Mouse (Mus musculus): ENCODE measurements at regions not wholly inside any gene's neighbourhood (a gene's known extent, or its start where the extent isn't known, plus 50 kb on each side); places are given as distances from the start of the nearest gene placed in this dataset.
A peak's percentile ranks its signal among the peaks of the same experiment; 100 is the strongest.

GRCm38 (mm10) chr3:38633347-38633746 is 148.7 kb upstream of the Ankrd50 start:
- peaks cover 9 to 11% of the 10 kb centered on the region in 2 experiments; a peak in 3 of 4 replicates for H3K4me1 ChIP-seq (ENCODE audit: control insufficient read depth in 2 of 2, insufficient read depth in 2 of 2, low read length in 2 of 2)
- H3K27ac ChIP-seq (replicated peaks in 1 of 2; ENCODE audit: control insufficient read depth in 1 of 2, insufficient read depth in 1 of 2, low read depth in 2 of 2, low read length in 2 of 2), result no peak overlapping the region
- no peak overlapping the region for H3K4me3 ChIP-seq (ENCODE audit: control insufficient read depth in 1 of 2, insufficient read depth in 1 of 2, low read depth in 1 of 2, low read length in 2 of 2)
- 31% methylated on average over 7 of the region's 7 CpGs for WGBS
- H3K27me3 ChIP-seq (ENCODE audit: control insufficient read depth, insufficient read depth, low read length), result no peaks in the 10 kb centered on the region
- H3K4me2 ChIP-seq (ENCODE audit: low read length), result 0 out of 2 replicates have a peak overlapping the region, but pooled peaks have one; percentile 3
- no peaks in the 10 kb centered on the region for H3K9me3 ChIP-seq (ENCODE audit: control insufficient read depth, low read length)
- no peaks in the 10 kb centered on the region for H3K36me3 ChIP-seq (ENCODE audit: control insufficient read depth, insufficient read depth, low read length)
- peak overlapping the region; percentile 5; the same call in 1 of the 2 replicates for H3K9ac ChIP-seq (ENCODE audit: low read length)
- 0 out of 2 replicates have a peak, but pooled peaks have one; percentile 43 for ATAC-seq (ENCODE audit: insufficient number of reproducible peaks, insufficient read depth, low FRiP score, low read depth)

- Histone ChIP-seq H3K4me1 (ENCODE audit: control insufficient read depth in 2 of 2, insufficient read depth in 2 of 2, low read length in 2 of 2) (peaks cover 5 to 9% of the 10 kb centered on the region in 2 experiments; a peak in 3 of 4 replicates), H3K27me3 (ENCODE audit: control insufficient read depth, insufficient read depth, low read length) (no peaks in the 10 kb centered on the region), H3K4me2 (ENCODE audit: low read length) (no peak overlapping the region), H3K36me3 (ENCODE audit: control insufficient read depth, insufficient read depth, low read length) (no peaks in the 10 kb centered on the region), H3K9me3 (ENCODE audit: control insufficient read depth, low read length) (no peaks in the 10 kb centered on the region), H3K4me3 (ENCODE audit: control insufficient read depth in 1 of 2, insufficient read depth in 1 of 2, low read depth in 1 of 2, low read length in 2 of 2) (no peak overlapping the region), H3K27ac (replicated peaks in 1 of 2; ENCODE audit: control insufficient read depth in 1 of 2, insufficient read depth in 1 of 2, low read depth in 2 of 2, low read length in 2 of 2) (no peak overlapping the region), H3K9ac (ENCODE audit: low read length) (no peak overlapping the region)
- 30% methylated on average over 12 of the region's 12 CpGs for WGBS
- no peak for ATAC-seq (ENCODE audit: insufficient number of reproducible peaks, insufficient read depth, low FRiP score, low read depth)
These were observed 141.0 kb upstream of the Ankrd50 start for GRCm38 (mm10) chr3:38625575-38626184.

GRCm38 (mm10) chr3:38617989-38618388 is 133.3 kb upstream of the Ankrd50 start:
- H3K4me3 ChIP-seq (ENCODE audit: control insufficient read depth in 1 of 2, insufficient read depth in 1 of 2, low read depth in 1 of 2, low read length in 2 of 2), result no peak overlapping the region
- 43% methylated on average over 3 of the region's 3 CpGs for WGBS
- no peaks in the 10 kb centered on the region for H3K9me3 ChIP-seq (ENCODE audit: control insufficient read depth, low read length)
- peak overlapping the region; percentile 33 to 59; a peak in 3 of 4 replicates for H3K27ac ChIP-seq (replicated peaks in 1 of 2; ENCODE audit: control insufficient read depth in 1 of 2, insufficient read depth in 1 of 2, low read depth in 2 of 2, low read length in 2 of 2)
- H3K36me3 ChIP-seq (ENCODE audit: control insufficient read depth, insufficient read depth, low read length), result no peaks in the 10 kb centered on the region
- no peaks in the 10 kb centered on the region for H3K27me3 ChIP-seq (ENCODE audit: control insufficient read depth, insufficient read depth, low read length)
- H3K4me1 ChIP-seq (ENCODE audit: control insufficient read depth in 2 of 2, insufficient read depth in 2 of 2, low read length in 2 of 2), result peaks cover 6 to 13% of the 10 kb centered on the region in 2 experiments
- ATAC-seq (ENCODE audit: insufficient number of reproducible peaks, insufficient read depth, low FRiP score, low read depth), result no peak
- no peak overlapping the region for H3K9ac ChIP-seq (ENCODE audit: low read length)
- peak overlapping the region; percentile 31 for H3K4me2 ChIP-seq (ENCODE audit: low read length)

GRCm38 (mm10) chr3:38617217-38617616 is 132.6 kb upstream of the Ankrd50 start:
- Histone ChIP-seq H3K4me1 (ENCODE audit: control insufficient read depth in 2 of 2, insufficient read depth in 2 of 2, low read length in 2 of 2) (peaks cover 7 to 13% of the 10 kb centered on the region in 2 experiments), H3K27me3 (ENCODE audit: control insufficient read depth, insufficient read depth, low read length) (no peaks in the 10 kb centered on the region), H3K27ac (replicated peaks in 1 of 2; ENCODE audit: control insufficient read depth in 1 of 2, insufficient read depth in 1 of 2, low read depth in 2 of 2, low read length in 2 of 2) (no peak overlapping the region), H3K4me2 (ENCODE audit: low read length) (no peak overlapping the region), H3K36me3 (ENCODE audit: control insufficient read depth, insufficient read depth, low read length) (no peaks in the 10 kb centered on the region), H3K4me3 (ENCODE audit: control insufficient read depth in 1 of 2, insufficient read depth in 1 of 2, low read depth in 1 of 2, low read length in 2 of 2) (no peak overlapping the region), H3K9ac (ENCODE audit: low read length) (no peak overlapping the region), H3K9me3 (ENCODE audit: control insufficient read depth, low read length) (no peaks in the 10 kb centered on the region)
- 76% methylated on average over 8 of the region's 8 CpGs for WGBS
- no peak for ATAC-seq (ENCODE audit: insufficient number of reproducible peaks, insufficient read depth, low FRiP score, low read depth)

- no peak overlapping the region for H3K27ac ChIP-seq (replicated peaks in 1 of 2; ENCODE audit: control insufficient read depth in 1 of 2, insufficient read depth in 1 of 2, low read depth in 2 of 2, low read length in 2 of 2)
- H3K9me3 ChIP-seq (ENCODE audit: control insufficient read depth, low read length), result no peaks in the 10 kb centered on the region
- H3K9ac ChIP-seq (ENCODE audit: low read length), result no peak overlapping the region
- ATAC-seq (ENCODE audit: insufficient number of reproducible peaks, insufficient read depth, low FRiP score, low read depth), result no peak
- no peak overlapping the region for H3K4me2 ChIP-seq (ENCODE audit: low read length)
- no peaks in the 10 kb centered on the region for H3K27me3 ChIP-seq (ENCODE audit: control insufficient read depth, insufficient read depth, low read length)
- peaks cover 5 to 11% of the 10 kb centered on the region in 2 experiments for H3K4me1 ChIP-seq (ENCODE audit: control insufficient read depth in 2 of 2, insufficient read depth in 2 of 2, low read length in 2 of 2)
- no peak overlapping the region for H3K4me3 ChIP-seq (ENCODE audit: control insufficient read depth in 1 of 2, insufficient read depth in 1 of 2, low read depth in 1 of 2, low read length in 2 of 2)
- whole genome bisulfite sequencing, result 77% methylated on average over 6 of the region's 6 CpGs
- H3K36me3 ChIP-seq (ENCODE audit: control insufficient read depth, insufficient read depth, low read length), result no peaks in the 10 kb centered on the region
These were observed 129.1 kb upstream of the Ankrd50 start for GRCm38 (mm10) chr3:38613706-38614105.

GRCm38 (mm10) chr3:38591531-38591930 is 106.9 kb upstream of the Ankrd50 start:
- H3K4me2 ChIP-seq (ENCODE audit: low read length), result no peak overlapping the region
- H3K4me1 ChIP-seq (ENCODE audit: control insufficient read depth in 2 of 2, insufficient read depth in 2 of 2, low read length in 2 of 2), result peaks cover 0 to 3% of the 10 kb centered on the region in 2 experiments; a peak in 1 of 4 replicates
- no peak overlapping the region for H3K27ac ChIP-seq (replicated peaks in 1 of 2; ENCODE audit: control insufficient read depth in 1 of 2, insufficient read depth in 1 of 2, low read depth in 2 of 2, low read length in 2 of 2)
- no peaks in the 10 kb centered on the region for H3K36me3 ChIP-seq (ENCODE audit: control insufficient read depth, insufficient read depth, low read length)
- H3K4me3 ChIP-seq (ENCODE audit: control insufficient read depth in 1 of 2, insufficient read depth in 1 of 2, low read depth in 1 of 2, low read length in 2 of 2), result no peak overlapping the region
- H3K9ac ChIP-seq (ENCODE audit: low read length), result no peak overlapping the region
- no peaks in the 10 kb centered on the region for H3K27me3 ChIP-seq (ENCODE audit: control insufficient read depth, insufficient read depth, low read length)
- WGBS, result 87% methylated on average over 1 of the region's 1 CpGs
- ATAC-seq (ENCODE audit: insufficient number of reproducible peaks, insufficient read depth, low FRiP score, low read depth), result no peak
- 0 out of 2 replicates have a peak, but pooled peaks cover 2% of the 10 kb centered on the region for H3K9me3 ChIP-seq (ENCODE audit: control insufficient read depth, low read length)

GRCm38 (mm10) chr3:38588966-38589365 is 104.3 kb upstream of the Ankrd50 start:
- Histone ChIP-seq H3K9me3 (ENCODE audit: control insufficient read depth, low read length) (0 out of 2 replicates have a peak, but pooled peaks cover 2% of the 10 kb centered on the region), H3K9ac (ENCODE audit: low read length) (no peak overlapping the region), H3K36me3 (ENCODE audit: control insufficient read depth, insufficient read depth, low read length) (no peaks in the 10 kb centered on the region), H3K27ac (replicated peaks in 1 of 2; ENCODE audit: control insufficient read depth in 1 of 2, insufficient read depth in 1 of 2, low read depth in 2 of 2, low read length in 2 of 2) (no peak overlapping the region), H3K4me1 (ENCODE audit: control insufficient read depth in 2 of 2, insufficient read depth in 2 of 2, low read length in 2 of 2) (peaks cover 0 to 3% of the 10 kb centered on the region in 2 experiments; a peak in 1 of 4 replicates), H3K4me3 (ENCODE audit: control insufficient read depth in 1 of 2, insufficient read depth in 1 of 2, low read depth in 1 of 2, low read length in 2 of 2) (no peak overlapping the region), H3K4me2 (ENCODE audit: low read length) (no peak overlapping the region), H3K27me3 (ENCODE audit: control insufficient read depth, insufficient read depth, low read length) (no peaks in the 10 kb centered on the region)
- no peak for ATAC-seq (ENCODE audit: insufficient number of reproducible peaks, insufficient read depth, low FRiP score, low read depth)

- no peak for ATAC-seq (ENCODE audit: insufficient number of reproducible peaks, insufficient read depth, low FRiP score, low read depth)
- Histone ChIP-seq H3K36me3 (ENCODE audit: control insufficient read depth, insufficient read depth, low read length) (no peaks in the 10 kb centered on the region), H3K9ac (ENCODE audit: low read length) (no peak overlapping the region), H3K9me3 (ENCODE audit: control insufficient read depth, low read length) (no peaks in the 10 kb centered on the region), H3K4me1 (ENCODE audit: control insufficient read depth in 2 of 2, insufficient read depth in 2 of 2, low read length in 2 of 2) (peaks cover 0 to 3% of the 10 kb centered on the region in 2 experiments; a peak in 1 of 4 replicates), H3K27me3 (ENCODE audit: control insufficient read depth, insufficient read depth, low read length) (no peaks in the 10 kb centered on the region), H3K4me3 (ENCODE audit: control insufficient read depth in 1 of 2, insufficient read depth in 1 of 2, low read depth in 1 of 2, low read length in 2 of 2) (no peak overlapping the region), H3K27ac (replicated peaks in 1 of 2; ENCODE audit: control insufficient read depth in 1 of 2, insufficient read depth in 1 of 2, low read depth in 2 of 2, low read length in 2 of 2) (no peak overlapping the region), H3K4me2 (ENCODE audit: low read length) (no peak overlapping the region)
- 87% methylated on average over 5 of the region's 5 CpGs for WGBS
These were observed 100.9 kb upstream of the Ankrd50 start for GRCm38 (mm10) chr3:38585509-38585908.
